Mouse (Mus musculus) right cerebral cortex, postnatal 4 days (tissue): Measurements from ENCODE around the gene Otop1.

Experiments used
- DNase-seq: peaks from one replicate; pipeline ENCODE4 v3.0.0-alpha.2; 2022

The Otop1 gene

GRCm38 (mm10) chr5:38275771-38276170 lies at the start of gene Otop1:
Otop1 (plus strand) TSS chr5:38275972.
- DNase-seq, result no peak

- peak; percentile 71 for DNase-seq
Observed at GRCm38 (mm10) chr5:38235422-38235821, 40.4 kb upstream of the Otop1 start.

- no peak for DNase-seq
Observed at GRCm38 (mm10) chr5:38236627-38237026, 39.1 kb upstream of the Otop1 start.

- no peak for DNase-seq
Observed at GRCm38 (mm10) chr5:38240727-38241472, 34.9 kb upstream of the Otop1 start.

- no peak for DNase-seq
Observed at GRCm38 (mm10) chr5:38241473-38241834, 34.3 kb upstream of the Otop1 start.

- no peak for DNase-seq
Observed at GRCm38 (mm10) chr5:38241966-38242365, 33.8 kb upstream of the Otop1 start.

GRCm38 (mm10) chr5:38255195-38255594 lies 20.6 kb upstream of the Otop1 start:
- DNase-seq, result no peak

GRCm38 (mm10) chr5:38255644-38256043 lies 20.1 kb upstream of the Otop1 start:
- no peak for DNase-seq

GRCm38 (mm10) chr5:38256551-38256950 lies 19.2 kb upstream of the Otop1 start:
- no peak for DNase-seq

- DNase-seq, result no peak
Observed at GRCm38 (mm10) chr5:38258034-38258772, 17.6 kb upstream of the Otop1 start.

GRCm38 (mm10) chr5:38258773-38259146 lies 17.0 kb upstream of the Otop1 start:
- DNase-seq, result no peak

GRCm38 (mm10) chr5:38259455-38260106 lies 16.2 kb upstream of the Otop1 start:
- DNase-seq, result no peak

GRCm38 (mm10) chr5:38260107-38260682 lies 15.6 kb upstream of the Otop1 start, which contains the start of gene Tmem128:
Tmem128 (plus strand) TSS chr5:38260185.
- DNase-seq, result peak; percentile 70

GRCm38 (mm10) chr5:38270942-38271341 lies 4.8 kb upstream of the Otop1 start:
- no peak for DNase-seq

- no peak for DNase-seq
Observed at GRCm38 (mm10) chr5:38273831-38274230, 1.9 kb upstream of the Otop1 start.

GRCm38 (mm10) chr5:38276451-38276850 lies 679 bp downstream of the Otop1 start:
- DNase-seq, result no peak

GRCm38 (mm10) chr5:38277098-38277866 lies 1.5 kb downstream of the Otop1 start:
- peak; percentile 20 for DNase-seq

- no peak for DNase-seq
Observed at GRCm38 (mm10) chr5:38277936-38278600, 2.3 kb downstream of the Otop1 start.

GRCm38 (mm10) chr5:38280075-38280474 lies 4.3 kb downstream of the Otop1 start:
- DNase-seq, result no peak

GRCm38 (mm10) chr5:38285724-38286123 lies 10.0 kb downstream of the Otop1 start:
- no peak for DNase-seq

- no peak for DNase-seq
Observed at GRCm38 (mm10) chr5:38288476-38288875, 12.7 kb downstream of the Otop1 start.
